9 mouse cellular contexts compared by ENCODE assay signal in genomic region chr9:22468170-22468898, GRCm38 (mm10). TPM values are rescaled to one million over a fixed set of nuclear protein-coding genes. Genes with fewer than 3 reads are reported as not detected.
DNase-seq lines count a peak whose midpoint lies in the region; ATAC-seq and TF ChIP-seq lines count a peak whose summit lies in the region.
"Had no signal": no experiment of that assay in that cellular context is flagged by ENCODE, and none has a peak within 500 bp of the region (broad histone marks: within the 10 kb centered on the region; RNA-seq: fewer than 3 reads in every experiment).

No protein-coding gene starts in this region.

- H3K4me3 ChIP-seq in G1E (ENCODE audit: low read depth, low read length): peak overlapping the region; percentile 93
- H3K4me3 ChIP-seq in intestine, postnatal 0 days (ENCODE audit: low read depth, low read length): peak overlapping the region; percentile 95
- H3K4me3 ChIP-seq in liver, embryonic 14.5 days (ENCODE audit: insufficient read depth in 1 of 2, low read depth in 2 of 2, low read length in 2 of 2): peak overlapping the region; percentile 72 to 80
- H3K4me3 ChIP-seq in testis, adult 2 months (ENCODE audit: control insufficient read depth, low read depth, low read length): peak overlapping the region; percentile 92

- DNase-seq in 416B (ENCODE audit: low read depth) (peak; percentile 89), G1E (ENCODE audit: low spot score) (peak; percentile 81)
- peak; percentile 77 to 82 for DNase-seq in cerebellum, postnatal 10 days
- DNase-seq in gastrocnemius, postnatal 14 days: peak; percentile 68
- DNase-seq in liver, embryonic 14.5 days (ENCODE audit: low read depth in 3 of 3, low spot score in 3 of 3): peak; percentile 69 to 75 (median 75)
- peak; percentile 90 for DNase-seq in naive thymus-derived CD4-positive, alpha-beta T cell, adult 2 months (ENCODE audit: low read depth)

- ATAC-seq in G1E (ENCODE audit: extremely low read depth, insufficient number of reproducible peaks, low FRiP score, poor library complexity, severe bottlenecking): peak; percentile 28
- ATAC-seq in intestine, postnatal 0 days: peak; percentile 85
- ATAC-seq in liver, embryonic 14.5 days (ENCODE audit: insufficient read depth): peak; percentile 88

- peak overlapping the region; percentile 84 for H3K4me2 ChIP-seq in intestine, postnatal 0 days (replicated peaks; ENCODE audit: low read depth)
- peak overlapping the region; percentile 98 for H3K4me2 ChIP-seq in liver, embryonic 14.5 days (ENCODE audit: low read depth)

- H3K27ac ChIP-seq in intestine, postnatal 0 days (ENCODE audit: low read depth, low read length): peak overlapping the region; percentile 98
- H3K27ac ChIP-seq in liver, embryonic 14.5 days: peak overlapping the region; percentile 21; the same call in 1 of the 2 replicates
- peak overlapping the region; percentile 92 for H3K27ac ChIP-seq in testis, adult 2 months (ENCODE audit: control insufficient read depth, insufficient read depth, low read depth, low read length)

- TF ChIP-seq EP300 in liver, embryonic 14.5 days (IDR thresholded peaks at IDR 0.05; ENCODE audit: low read depth): no peak

- TF ChIP-seq POLR2A in testis, adult 2 months (IDR thresholded peaks at IDR 0.05; ENCODE audit: control insufficient read depth, low read depth, low read length): peak; percentile 97

- H3K4me1 ChIP-seq in G1E (ENCODE audit: insufficient read depth, low read depth, low read length): peaks cover 21% of the 10 kb centered on the region
- no peaks in the 10 kb centered on the region for H3K4me1 ChIP-seq in intestine, postnatal 0 days (replicated peaks; ENCODE audit: control insufficient read depth, insufficient read depth, low read length)
- peaks cover 0 to 5% of the 10 kb centered on the region in 2 experiments; a peak in 1 of 4 replicates for H3K4me1 ChIP-seq in liver, embryonic 14.5 days (replicated peaks; ENCODE audit: control insufficient read depth in 2 of 2, insufficient read depth in 2 of 2, low read length in 1 of 2)
- H3K4me1 ChIP-seq in testis, adult 2 months (ENCODE audit: control insufficient read depth, insufficient read depth, low read length): peaks cover 2% of the 10 kb centered on the region

- H3K9ac ChIP-seq in intestine, postnatal 0 days (ENCODE audit: low read depth, low read length): peak overlapping the region; percentile 93
- peak overlapping the region; percentile 89 for H3K9ac ChIP-seq in liver, embryonic 14.5 days (replicated peaks)

- H3K27me3 ChIP-seq in G1E (ENCODE audit: insufficient read depth, low read length): no peaks in the 10 kb centered on the region
- no peaks in the 10 kb centered on the region for H3K27me3 ChIP-seq in intestine, postnatal 0 days (replicated peaks; ENCODE audit: control insufficient read depth, insufficient read depth, low read length)
- H3K27me3 ChIP-seq in liver, embryonic 14.5 days (ENCODE audit: control insufficient read depth, insufficient read depth, low read length): no peaks in the 10 kb centered on the region
- no peaks in the 10 kb centered on the region for H3K27me3 ChIP-seq in testis, adult 2 months (ENCODE audit: control insufficient read depth, insufficient read depth, low read length)

- intact Hi-C loops in gastrocnemius, postnatal 14 days (cut with DNase I; ENCODE audit: low total_unique reads): no loop called here

- no peaks in the 10 kb centered on the region for H3K9me3 ChIP-seq in G1E (replicated peaks)
- no peaks in the 10 kb centered on the region for H3K9me3 ChIP-seq in intestine, postnatal 0 days (ENCODE audit: control insufficient read depth)
- H3K9me3 ChIP-seq in liver, embryonic 14.5 days (ENCODE audit: control insufficient read depth, low read length): no peaks in the 10 kb centered on the region

- TF ChIP-seq CTCF in G1E (IDR thresholded peaks at IDR 0.05; ENCODE audit: low read depth, low read length): no peak
- no peak for TF ChIP-seq CTCF in intestine, postnatal 0 days (IDR thresholded peaks at IDR 0.05; ENCODE audit: low read depth)
- no peak for TF ChIP-seq CTCF in liver, embryonic 14.5 days (IDR thresholded peaks at IDR 0.05; ENCODE audit: low read depth)
- TF ChIP-seq CTCF in testis, adult 2 months (IDR thresholded peaks at IDR 0.05; ENCODE audit: control insufficient read depth, insufficient read depth, insufficient replicate concordance, low read depth, low read length): no peak

- WGBS in intestine, postnatal 0 days: 4% methylated on average over 43 of the region's 43 CpGs
- WGBS in liver, embryonic 14.5 days (ENCODE audit: insufficient replicate concordance): 2% methylated on average over 43 of the region's 43 CpGs

- peaks cover 30% of the 10 kb centered on the region for H3K36me3 ChIP-seq in G1E (replicated peaks)
- no peaks in the 10 kb centered on the region; the same call in 1 of the 2 replicates for H3K36me3 ChIP-seq in intestine, postnatal 0 days (ENCODE audit: control insufficient read depth, insufficient read depth)
- H3K36me3 ChIP-seq in liver, embryonic 14.5 days (replicated peaks; ENCODE audit: control insufficient read depth, insufficient read depth, low read depth): peaks cover 5% of the 10 kb centered on the region; the same call in 1 of the 2 replicates
- H3K36me3 ChIP-seq in testis, adult 2 months (ENCODE audit: control insufficient read depth, insufficient read depth, low read length): no peaks in the 10 kb centered on the region; the same call in 1 of the 2 replicates

RNA-seq across cellular contexts. Expression of gene Rp9, which starts 1.2 kb away (rescaled TPM):
- total RNA-seq in G1E (2014; fragmentation: Nextera tagmentation) (119 and 130 TPM in 2 replicates), G1E (2017) (100 and 113 TPM in 2 replicates)
- 104 TPM in 2 replicates for polyA plus RNA-seq in G1E (2012)
- total RNA-seq in gastrocnemius, postnatal 14 days (2021): 10 to 100 TPM; 19.5 to 23.6 TPM
- polyA plus RNA-seq in intestine, postnatal 0 days (2015; fragmentation: Nextera tagmentation; extraction: Ambion mirVana): 94.5 and 95.2 TPM in 2 replicates
- polyA plus RNA-seq in liver, embryonic 14.5 days (2012; rRNA removed): 15.8 and 32.5 TPM in 2 replicates
- 34.1 and 37.2 TPM in 2 replicates for polyA plus RNA-seq in liver, embryonic 14.5 days (2014; fragmentation: Nextera tagmentation; extraction: Ambion mirVana)
- polyA plus RNA-seq in testis, adult 2 months (2012; rRNA removed): 96.7 and 131 TPM in 2 replicates

RNA-seq across cellular contexts. Expression of gene Bbs9, which starts 7.2 kb away (rescaled TPM):
- total RNA-seq in G1E (2014; fragmentation: Nextera tagmentation) (18.5 and 26.9 TPM in 2 replicates), G1E (2017) (12.8 and 18.4 TPM in 2 replicates)
- polyA plus RNA-seq in G1E (2012): 1.1 and 3.3 TPM in 2 replicates
- total RNA-seq in gastrocnemius, postnatal 14 days (2021): 1 to 10 TPM; 8.2 to 9.4 TPM
- 4.9 and 5.8 TPM in 2 replicates for polyA plus RNA-seq in intestine, postnatal 0 days (2015; fragmentation: Nextera tagmentation; extraction: Ambion mirVana)
- 2.2 and 2.6 TPM in 2 replicates for polyA plus RNA-seq in liver, embryonic 14.5 days (2012; rRNA removed)
- polyA plus RNA-seq in liver, embryonic 14.5 days (2014; fragmentation: Nextera tagmentation; extraction: Ambion mirVana): 2.3 and 3.0 TPM in 2 replicates
- polyA plus RNA-seq in testis, adult 2 months (2012; rRNA removed): 49.7 and 55.3 TPM in 2 replicates

RNA-seq across cellular contexts. Expression of gene Gm17545, which starts 14.2 kb away (rescaled TPM):
- not detected in 2 replicates for total RNA-seq in G1E (2014; fragmentation: Nextera tagmentation)
- total RNA-seq in G1E (2017): not detected in 2 replicates
- polyA plus RNA-seq in G1E (2012): not detected in 2 replicates
- total RNA-seq in gastrocnemius, postnatal 14 days (2021): not detected
- not detected in 2 replicates for polyA plus RNA-seq in intestine, postnatal 0 days (2015; fragmentation: Nextera tagmentation; extraction: Ambion mirVana)
- polyA plus RNA-seq in liver, embryonic 14.5 days (2012; rRNA removed): not detected in 2 replicates
- not detected in 2 replicates for polyA plus RNA-seq in liver, embryonic 14.5 days (2014; fragmentation: Nextera tagmentation; extraction: Ambion mirVana)
- polyA plus RNA-seq in testis, adult 2 months (2012; rRNA removed): not detected in 2 replicates
- total RNA-seq: heart, postnatal 36 days had no signal

RNA-seq across cellular contexts. Expression of gene 9530077C05Rik, which starts 57.0 kb away (rescaled TPM):
- 5.1 and 10.3 TPM in 2 replicates for total RNA-seq in G1E (2014; fragmentation: Nextera tagmentation)
- total RNA-seq in G1E (2017): 6.8 and 7.9 TPM in 2 replicates
- 1.3 and 1.8 TPM in 2 replicates for polyA plus RNA-seq in G1E (2012)
- total RNA-seq in gastrocnemius, postnatal 14 days (2021): under 1 TPM; 0.33 to 0.39 TPM
- polyA plus RNA-seq in intestine, postnatal 0 days (2015; fragmentation: Nextera tagmentation; extraction: Ambion mirVana): 1.8 and 2.0 TPM in 2 replicates
- 0.89 and 1.1 TPM in 2 replicates for polyA plus RNA-seq in liver, embryonic 14.5 days (2012; rRNA removed)
- 1.5 and 1.8 TPM in 2 replicates for polyA plus RNA-seq in liver, embryonic 14.5 days (2014; fragmentation: Nextera tagmentation; extraction: Ambion mirVana)
- polyA plus RNA-seq in testis, adult 2 months (2012; rRNA removed): 43.0 and 44.2 TPM in 2 replicates

Comparison
In these comparisons a context has a peak if more than half of its experiments do, and no peak if none do; other contexts are left out.
1. Peak in every context shown above with its lines: DNase-seq, ATAC-seq, H3K4me3 ChIP-seq and H3K27ac ChIP-seq.
2. ATAC-seq: peak in every context shown above with its lines; median percentile 88 in liver, embryonic 14.5 days; 85 in intestine, postnatal 0 days; 28 in G1E.
3. H3K27ac ChIP-seq: peak in every context shown above with its lines; median percentile 98 in intestine, postnatal 0 days; 92 in testis, adult 2 months; 21 in liver, embryonic 14.5 days.